Mouse (Mus musculus) layer of hippocampus, adult 9-10 months (tissue): ENCODE measurements at regions not wholly inside any gene's neighbourhood (a gene's known extent, or its start where the extent isn't known, plus 50 kb on each side); places are given as distances from the start of the nearest gene placed in this dataset.

Experiments
- DNase-seq: peaks from one replicate; pipeline ENCODE4 v3.0.0; 2022; ENCODE audit warnings: low spot score

GRCm38 (mm10) chr7:68579216-68579615, 169.8 kb downstream of the Arrdc4 start:
- no peak for DNase-seq

- no peak for DNase-seq
Observed at GRCm38 (mm10) chr7:68571315-68571714, 177.7 kb downstream of the Arrdc4 start.

GRCm38 (mm10) chr7:68568127-68568510, 180.9 kb downstream of the Arrdc4 start:
- DNase-seq: no peak

- no peak for DNase-seq
Observed at GRCm38 (mm10) chr7:68567452-68568126, 181.5 kb downstream of the Arrdc4 start.

- DNase-seq: no peak
Observed at GRCm38 (mm10) chr7:68559440-68560343, 189.3 kb downstream of the Arrdc4 start.

- no peak for DNase-seq
Observed at GRCm38 (mm10) chr7:68550330-68550729, 198.7 kb downstream of the Arrdc4 start.

GRCm38 (mm10) chr7:68548176-68548575, 200.9 kb downstream of the Arrdc4 start:
- no peak for DNase-seq

GRCm38 (mm10) chr7:68544136-68544535, 204.9 kb downstream of the Arrdc4 start:
- DNase-seq: no peak

GRCm38 (mm10) chr7:68509096-68509495, 235.5 kb downstream of the Fam169b start:
- no peak for DNase-seq

GRCm38 (mm10) chr7:68491143-68491810, 217.6 kb downstream of the Fam169b start:
- no peak for DNase-seq

GRCm38 (mm10) chr7:68486676-68487075, 213.0 kb downstream of the Fam169b start:
- no peak for DNase-seq

- DNase-seq: no peak
Observed at GRCm38 (mm10) chr7:68482553-68482952, 208.9 kb downstream of the Fam169b start.

- DNase-seq: peak; percentile 11
Observed at GRCm38 (mm10) chr7:68480770-68481169, 207.1 kb downstream of the Fam169b start.

GRCm38 (mm10) chr7:68480336-68480735, 206.7 kb downstream of the Fam169b start:
- DNase-seq: no peak

- DNase-seq: no peak
Observed at GRCm38 (mm10) chr7:68478044-68478443, 204.4 kb downstream of the Fam169b start.

- DNase-seq: no peak
Observed at GRCm38 (mm10) chr7:68472800-68473199, 199.2 kb downstream of the Fam169b start.

- DNase-seq: no peak
Observed at GRCm38 (mm10) chr7:68470983-68471382, 197.3 kb downstream of the Fam169b start.

GRCm38 (mm10) chr7:68468574-68468973, 194.9 kb downstream of the Fam169b start:
- DNase-seq: no peak

GRCm38 (mm10) chr7:68457842-68458241, 184.2 kb downstream of the Fam169b start:
- DNase-seq: no peak

- DNase-seq: no peak
Observed at GRCm38 (mm10) chr7:68455451-68455850, 181.8 kb downstream of the Fam169b start.

- no peak for DNase-seq
Observed at GRCm38 (mm10) chr7:68453028-68453692, 179.5 kb downstream of the Fam169b start.

GRCm38 (mm10) chr7:68444426-68445095, 170.9 kb downstream of the Fam169b start:
- DNase-seq: no peak
